Mouse (Mus musculus) stomach, postnatal 0 days (tissue): Measurements from ENCODE around the gene Nxn. TPM values are rescaled to one million over a fixed set of nuclear protein-coding genes. Genes with fewer than 3 reads are reported as not detected.

Source experiments
- ATAC-seq: fragments of 200-750 bp; cut with Nextera tagmentation; 2 replicates; pipeline ENCODE4 v1.8.0; 2017; ENCODE audit not compliant: low FRiP score, low TSS enrichment
- DNase-seq: peaks from one replicate; pipeline ENCODE4 v3.0.0-alpha.2; 2016; ENCODE audit warnings: low spot score
- H3K27ac ChIP-seq: fragments of 300-500 bp; sonication (generic); replicated peaks from 2 replicates; pipeline ENCODE4 v1.5.1; 2014; ENCODE audit warnings: mild to moderate bottlenecking, control low read depth
- H3K27me3 ChIP-seq: fragments of 300-500 bp; sonication (generic); 2 replicates; pipeline ENCODE4 v1.6.1; 2014; ENCODE audit warnings: low read length; ENCODE audit not compliant: control insufficient read depth, insufficient read depth
- H3K36me3 ChIP-seq: fragments of 300-500 bp; sonication (generic); 2 replicates; pipeline ENCODE4 v1.6.1; 2014; ENCODE audit warnings: low read length, mixed read lengths; ENCODE audit not compliant: control insufficient read depth, insufficient read depth
- H3K4me1 ChIP-seq: fragments of 300-500 bp; sonication (generic); replicated peaks from 2 replicates; pipeline ENCODE4 v1.6.1; 2014; ENCODE audit warnings: antibody characterized with exemption; ENCODE audit not compliant: control insufficient read depth, insufficient read depth
- H3K4me2 ChIP-seq: fragments of 300-500 bp; sonication (generic); replicated peaks from 2 replicates; pipeline ENCODE4 v1.6.1; 2014; ENCODE audit warnings: low read depth, mild to moderate bottlenecking, control low read depth, moderate library complexity
- H3K4me3 ChIP-seq: fragments of 300-500 bp; sonication (generic); 2 replicates; pipeline ENCODE4 v1.5.1; 2014; ENCODE audit warnings: low read depth, low read length, control low read depth
- H3K9ac ChIP-seq: fragments of 300-500 bp; sonication (generic); 2 replicates; pipeline ENCODE4 v1.6.1; 2014; ENCODE audit warnings: mild to moderate bottlenecking, low read length, control low read depth, mixed read lengths
- H3K9me3 ChIP-seq: fragments of 300-500 bp; sonication (generic); 2 replicates; pipeline ENCODE4 v1.6.1; 2016; ENCODE audit warnings: low read length; ENCODE audit not compliant: control insufficient read depth
- CTCF ChIP-seq: IDR thresholded peaks from 2 replicates; pipeline ENCODE4 v1.5.1; 2016; ENCODE audit warnings: antibody characterized with exemption, low read depth, mild to moderate bottlenecking, moderate library complexity
- EP300 ChIP-seq: optimal IDR thresholded peaks from 2 replicates; pipeline ENCODE3; 2016; ENCODE audit warnings: antibody characterized with exemption
- WGBS: fragments of 180-500 bp; shearing (Covaris S2); extraction: QIAGEN DNeasy Blood & Tissue Kit; methylation state at CpG from one replicate; pipeline ENCODE4 v1.1.7; 2014; 5-methylcytosine and 5-hydroxymethylcytosine counted together
- polyA plus RNA-seq: library from polyadenylated mRNA; unstranded; fragments of >200 nt; fragmentation: Nextera tagmentation; extraction: Ambion mirVana; gene quantifications from 2 replicates; pipeline ENCODE4 v1.2.1, GENCODE M21; 2015

The Nxn gene
- polyA plus RNA-seq, 1 experiment from 2014 or later, result 24.0 TPM

DNA sequence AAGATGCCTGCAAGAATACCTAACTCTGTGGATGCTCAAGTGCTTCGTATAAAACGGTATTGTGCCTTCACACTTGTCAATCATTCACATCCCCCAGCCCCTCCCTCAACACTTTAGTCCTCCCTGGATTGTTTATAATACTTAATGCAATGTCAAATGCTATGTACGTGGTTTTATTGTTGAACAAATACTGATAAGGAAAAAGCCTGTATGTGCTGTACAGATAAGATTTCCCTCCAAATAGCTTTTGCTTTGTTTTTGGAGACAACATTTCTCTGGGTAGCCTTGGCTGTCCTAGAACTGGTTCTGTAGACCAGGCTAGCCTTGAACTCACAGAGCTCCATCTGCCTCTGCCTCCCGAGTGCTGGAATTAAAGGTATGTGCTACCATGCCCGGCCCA, 59.1 kb downstream of the Nxn start:
- Histone ChIP-seq H3K36me3 (no peaks in the 10 kb centered on the region), H3K4me1 (peaks cover 4% of the 10 kb centered on the region), H3K27me3 (no peaks in the 10 kb centered on the region), H3K4me3 (no peak overlapping the region), H3K27ac (no peak overlapping the region), H3K9me3 (no peaks in the 10 kb centered on the region), H3K4me2 (no peak overlapping the region), H3K9ac (no peak overlapping the region)
- no peak for DNase-seq
- ATAC-seq, result no peak
- TF ChIP-seq CTCF (no peak), EP300 (no peak)
- 70% methylated on average over 5 of the region's 5 CpGs for WGBS

- H3K36me3 ChIP-seq, result no peaks in the 10 kb centered on the region
- DNase-seq (no peak), ATAC-seq (no peak)
- no peak overlapping the region for H3K9ac ChIP-seq
- TF ChIP-seq CTCF (no peak), EP300 (no peak)
- no peak overlapping the region for H3K4me3 ChIP-seq
- H3K4me1 ChIP-seq, result peaks cover 4% of the 10 kb centered on the region
- H3K4me2 ChIP-seq, result 0 out of 2 replicates have a peak overlapping the region, but pooled peaks have one; percentile 20
- H3K9me3 ChIP-seq, result no peaks in the 10 kb centered on the region
- WGBS, result 49% methylated on average over 11 of the region's 11 CpGs
- no peak overlapping the region for H3K27ac ChIP-seq
- no peaks in the 10 kb centered on the region for H3K27me3 ChIP-seq
These were observed 59.8 kb downstream of the Nxn start for GRCm38 (mm10) chr11:76339141-76339540.

DNA sequence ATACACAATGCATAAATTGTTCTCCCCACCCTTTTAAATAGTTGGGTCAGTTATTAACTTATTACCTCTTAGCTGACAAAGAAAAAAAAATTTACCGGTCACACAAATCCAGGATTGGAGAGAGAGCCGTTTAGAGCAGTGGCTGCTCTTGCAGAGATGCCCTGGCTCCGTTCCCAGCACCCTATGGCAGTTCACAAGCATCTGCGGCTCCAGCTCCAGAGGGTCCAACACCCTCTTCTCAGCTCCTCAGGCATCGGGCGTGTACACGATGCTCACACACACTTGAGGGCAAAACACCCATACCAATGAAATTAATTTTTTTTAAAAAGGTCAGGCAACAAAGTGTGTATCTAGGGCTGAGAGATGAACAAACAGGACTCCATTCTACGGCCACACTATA, 60.3 kb downstream of the Nxn start:
- no peaks in the 10 kb centered on the region for H3K27me3 ChIP-seq
- no peak overlapping the region for H3K4me2 ChIP-seq
- H3K9ac ChIP-seq, result no peak overlapping the region
- 44% methylated on average over 8 of the region's 8 CpGs for WGBS
- H3K4me1 ChIP-seq, result peaks cover 4% of the 10 kb centered on the region
- no peak overlapping the region for H3K27ac ChIP-seq
- no peak for ATAC-seq
- no peak overlapping the region for H3K4me3 ChIP-seq
- no peaks in the 10 kb centered on the region for H3K36me3 ChIP-seq
- no peak for TF ChIP-seq CTCF
- TF ChIP-seq EP300, result no peak
- H3K9me3 ChIP-seq, result no peaks in the 10 kb centered on the region
- DNase-seq, result no peak

GRCm38 (mm10) chr11:76337764-76338163, 61.2 kb downstream of the Nxn start:
- Histone ChIP-seq H3K27ac (peak overlapping the region; percentile 83), H3K9ac (0 out of 2 replicates have a peak overlapping the region, but pooled peaks have one; percentile 18), H3K9me3 (no peaks in the 10 kb centered on the region), H3K4me1 (peaks cover 4% of the 10 kb centered on the region), H3K27me3 (no peaks in the 10 kb centered on the region), H3K36me3 (no peaks in the 10 kb centered on the region), H3K4me2 (peak overlapping the region; percentile 41), H3K4me3 (no peak overlapping the region)
- no peak for TF ChIP-seq CTCF
- TF ChIP-seq EP300, result no peak
- DNase-seq (peak; percentile 74), ATAC-seq (peak; percentile 87)
- WGBS, result 8% methylated on average over 7 of the region's 7 CpGs

DNA sequence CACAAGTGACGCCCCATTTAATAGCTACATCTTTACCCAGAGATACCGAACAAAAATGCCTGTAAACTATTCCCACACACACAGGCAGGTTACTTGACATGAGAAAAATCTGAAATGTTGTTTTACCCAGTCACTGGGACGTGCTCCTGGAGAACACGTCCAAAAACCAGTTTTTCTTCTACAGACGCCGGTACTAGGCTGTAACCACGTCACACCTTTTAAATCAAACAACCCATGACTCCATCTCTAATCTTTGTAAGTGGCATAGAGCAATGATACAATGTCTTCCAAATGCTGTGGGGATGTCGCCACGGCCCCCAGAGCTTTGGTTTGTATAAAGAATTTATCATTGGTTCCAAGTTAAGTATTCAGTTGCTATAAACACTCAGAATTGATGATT, 61.7 kb downstream of the Nxn start:
- TF ChIP-seq EP300 (no peak), CTCF (no peak)
- Histone ChIP-seq H3K4me2 (peak overlapping the region; percentile 41), H3K9ac (no peak overlapping the region), H3K27me3 (no peaks in the 10 kb centered on the region), H3K9me3 (no peaks in the 10 kb centered on the region), H3K36me3 (no peaks in the 10 kb centered on the region), H3K27ac (peak overlapping the region; percentile 83), H3K4me1 (peaks cover 6% of the 10 kb centered on the region), H3K4me3 (no peak overlapping the region)
- 29% methylated on average over 9 of the region's 9 CpGs for WGBS
- DNase-seq, result peak; percentile 42
- peak; percentile 81 for ATAC-seq

- peaks cover 6% of the 10 kb centered on the region for H3K4me1 ChIP-seq
- no peak overlapping the region for H3K9ac ChIP-seq
- no peak for ATAC-seq
- no peak overlapping the region for H3K27ac ChIP-seq
- H3K4me2 ChIP-seq, result no peak overlapping the region
- H3K27me3 ChIP-seq, result no peaks in the 10 kb centered on the region
- H3K4me3 ChIP-seq, result no peak overlapping the region
- no peaks in the 10 kb centered on the region for H3K9me3 ChIP-seq
- no peaks in the 10 kb centered on the region for H3K36me3 ChIP-seq
- no peak for DNase-seq
- TF ChIP-seq CTCF (no peak), EP300 (no peak)
These were observed 62.7 kb downstream of the Nxn start for GRCm38 (mm10) chr11:76336224-76336623.
